21 mouse cellular contexts compared by ENCODE assay signal in genomic region chr13:15520353-15520752, GRCm38 (mm10). TPM values are rescaled to one million over a fixed set of nuclear protein-coding genes. Genes with fewer than 3 reads are reported as not detected.
"Had no signal": no experiment of that assay in that cellular context is flagged by ENCODE, and none has a peak within 500 bp of the region (broad histone marks: within the 10 kb centered on the region; RNA-seq: fewer than 3 reads in every experiment).

No protein-coding gene starts in this region.

- H3K27me3 ChIP-seq: limb, embryonic 12.5 days; limb, embryonic 15.5 days; liver, embryonic 13.5 days; midbrain, embryonic 15.5 days; neural tube, embryonic 13.5 days; stomach, embryonic 15.5 days had no signal

- ATAC-seq: midbrain, embryonic 15.5 days had no signal

- H3K9ac ChIP-seq: limb, embryonic 12.5 days; limb, embryonic 15.5 days; liver, embryonic 13.5 days; midbrain, embryonic 15.5 days; neural tube, embryonic 13.5 days; stomach, embryonic 15.5 days had no signal

- H3K4me2 ChIP-seq: limb, embryonic 12.5 days; limb, embryonic 15.5 days; liver, embryonic 13.5 days; midbrain, embryonic 11.5 days; midbrain, embryonic 15.5 days; neural tube, embryonic 13.5 days; stomach, embryonic 15.5 days had no signal

- H3K9me3 ChIP-seq: limb, embryonic 12.5 days; limb, embryonic 15.5 days; liver, embryonic 13.5 days; midbrain, embryonic 15.5 days; neural tube, embryonic 13.5 days; stomach, embryonic 15.5 days had no signal

- H3K4me3 ChIP-seq: layer of hippocampus, adult 2 months; limb, embryonic 12.5 days; limb, embryonic 15.5 days; liver, embryonic 13.5 days; midbrain, embryonic 15.5 days; myocyte; neural tube, embryonic 13.5 days; stomach, embryonic 15.5 days had no signal

- H3K4me1 ChIP-seq: limb, embryonic 12.5 days; liver, embryonic 13.5 days had no signal

- H3K36me3 ChIP-seq: limb, embryonic 15.5 days; liver, embryonic 13.5 days; midbrain, embryonic 15.5 days; neural tube, embryonic 13.5 days; stomach, embryonic 15.5 days had no signal

- DNase-seq: kidney, postnatal 25 days; layer of hippocampus, adult 9-11 months; liver, embryonic 13.5 days; lung, adult 2 months; lung, postnatal 14 days; retina, postnatal 1 day; right cerebral cortex, postnatal 25 days; spleen, adult 18-20 months; thymus, postnatal 25 days had no signal

- H3K27ac ChIP-seq: kidney, postnatal 0 days; layer of hippocampus, adult 2 months; limb, embryonic 12.5 days; limb, embryonic 15.5 days; liver, embryonic 13.5 days; midbrain, embryonic 15.5 days; neural tube, embryonic 13.5 days; stomach, embryonic 15.5 days had no signal

RNA-seq across cellular contexts. Expression of gene Gli3, which starts 57.3 kb away (rescaled TPM):
- total RNA-seq: megakaryocyte-erythroid progenitor cell, adult 5-6 weeks; monocyte, adult 5-6 weeks; neutrophil, adult 5-6 weeks had no signal
